Mouse (Mus musculus): ENCODE measurements around the gene Tfap2e. TPM values are rescaled to one million over a fixed set of nuclear protein-coding genes. Genes with fewer than 3 reads are reported as not detected.

The Tfap2e gene
- total RNA-seq, 2 experiments from 2014 or later = not detected

DNA sequence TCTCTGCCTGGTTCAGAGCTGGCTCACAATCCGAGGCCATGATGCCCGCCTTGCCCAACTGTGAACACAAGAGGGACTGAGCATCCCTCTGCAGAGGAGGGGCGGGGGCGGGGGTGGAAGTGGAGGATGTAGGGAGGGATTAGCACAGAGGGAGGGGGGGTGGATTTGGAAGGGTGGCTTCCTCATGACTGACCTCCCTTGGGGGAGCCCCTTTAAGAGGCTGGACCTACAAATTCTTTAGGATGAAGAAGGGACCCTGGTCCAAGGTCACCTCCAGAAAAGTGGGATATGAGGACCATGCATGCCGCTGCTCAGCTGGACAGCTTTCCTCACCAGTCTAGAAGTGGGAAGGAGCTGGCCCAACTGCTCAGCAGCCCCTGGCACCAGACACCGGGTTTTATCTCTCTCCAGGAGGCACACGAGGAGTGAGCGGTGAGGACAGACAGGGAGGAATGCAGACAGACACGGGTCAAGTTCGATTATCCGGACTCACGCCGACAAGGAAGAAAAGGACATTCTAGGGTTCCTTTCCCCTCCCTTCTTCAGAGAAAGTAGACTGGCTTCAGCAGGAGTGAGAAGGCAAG, 16.1 kb upstream of the Tfap2e start:
- DNase-seq (ENCODE audit: low spot score in 2 of 2) = peak in 1 of 2 experiments; percentile 31

DNA sequence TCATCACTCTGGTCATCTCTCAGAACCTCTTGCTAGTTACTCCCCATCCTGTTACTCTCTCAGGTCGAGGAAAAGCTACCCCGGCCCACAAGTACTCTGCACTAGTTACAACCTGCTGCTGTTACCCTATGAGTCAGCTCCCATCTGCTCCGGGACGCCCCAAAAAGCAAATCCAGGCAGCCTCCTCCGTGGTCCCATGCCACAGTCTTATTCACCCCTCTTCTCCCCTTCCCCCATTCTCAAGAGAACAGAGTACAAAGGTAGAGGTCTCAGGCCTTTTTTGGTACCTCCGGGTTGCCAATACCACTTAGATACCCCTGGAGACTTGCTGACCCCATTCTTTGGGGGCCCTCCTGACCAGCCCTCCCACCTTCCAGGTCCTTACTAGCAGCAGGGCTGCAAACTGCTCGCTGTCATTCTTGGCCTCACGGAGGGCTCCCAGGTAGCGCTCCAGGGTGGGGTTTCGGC, 15.6 kb upstream of the Tfap2e start:
- peak in 1 of 2 experiments; percentile 53 for DNase-seq (ENCODE audit: low spot score in 2 of 2)

DNA sequence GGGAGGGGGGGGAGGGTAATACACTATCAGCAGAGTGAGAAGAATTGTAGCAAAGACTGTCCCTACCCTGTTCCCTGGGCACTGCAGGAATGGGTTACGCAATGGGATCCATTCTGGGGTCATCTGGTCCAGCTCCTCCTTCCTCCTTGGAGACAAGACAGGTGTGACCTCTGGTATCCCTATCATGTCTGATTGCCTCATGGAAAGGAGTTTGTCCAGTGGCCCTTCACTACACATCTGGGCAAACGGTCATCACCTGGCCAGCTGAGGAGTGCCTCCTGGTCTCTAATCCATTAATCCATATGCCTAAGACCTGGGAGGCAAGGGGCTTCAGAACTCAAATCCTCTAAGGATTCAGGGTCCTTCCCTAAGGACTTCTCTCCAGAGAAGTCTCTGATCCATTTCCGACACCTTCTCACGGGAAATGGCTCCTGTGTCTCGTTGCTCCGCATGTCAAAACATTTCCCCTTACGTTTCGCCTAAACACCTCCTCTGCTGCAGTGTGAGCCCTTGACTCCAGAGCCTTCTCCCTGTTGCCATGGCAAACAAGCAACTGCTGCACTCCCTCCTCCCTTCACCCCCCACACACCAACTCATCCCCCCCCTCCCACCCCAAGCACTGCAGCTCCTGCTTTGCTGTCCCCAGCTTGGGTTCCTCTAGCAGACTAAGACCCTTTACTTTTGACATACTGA, 15.0 kb upstream of the Tfap2e start:
- DNase-seq (ENCODE audit: low spot score in 2 of 2) = peak; percentile 16 to 21

DNA sequence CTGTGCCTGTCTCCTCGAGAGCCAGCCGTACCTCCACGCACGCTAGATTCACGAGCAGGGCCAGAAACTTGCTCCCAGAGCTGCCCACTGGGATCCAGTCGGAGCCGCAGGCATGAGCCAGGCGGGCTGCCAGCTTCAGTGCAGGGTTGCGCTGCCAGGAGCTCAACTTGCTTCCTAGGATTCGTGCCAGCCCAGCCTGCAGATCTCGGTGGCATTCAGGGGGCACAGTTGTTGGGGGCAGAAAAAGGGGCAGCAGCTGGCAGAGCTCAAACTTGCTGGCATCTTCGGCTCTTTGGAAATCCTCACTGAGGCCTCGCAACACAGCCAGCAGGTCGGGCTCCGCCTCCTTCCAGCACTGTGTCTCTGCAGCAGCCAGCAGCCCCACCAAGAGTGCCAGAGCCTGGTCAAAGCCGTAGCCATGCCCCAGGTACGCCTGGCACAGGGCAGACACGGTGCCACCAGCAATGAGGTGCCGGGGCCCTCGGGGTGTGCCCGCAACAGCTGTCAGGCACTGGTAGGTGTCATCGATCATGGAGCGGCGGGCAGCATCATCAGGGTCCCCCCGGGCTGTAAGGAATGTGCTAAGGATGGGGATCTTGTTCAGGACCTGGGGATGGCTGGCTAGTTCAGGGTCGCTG, 14.1 kb upstream of the Tfap2e start:
- DNase-seq (ENCODE audit: low spot score in 2 of 2) = peak; percentile 60 to 76

DNA sequence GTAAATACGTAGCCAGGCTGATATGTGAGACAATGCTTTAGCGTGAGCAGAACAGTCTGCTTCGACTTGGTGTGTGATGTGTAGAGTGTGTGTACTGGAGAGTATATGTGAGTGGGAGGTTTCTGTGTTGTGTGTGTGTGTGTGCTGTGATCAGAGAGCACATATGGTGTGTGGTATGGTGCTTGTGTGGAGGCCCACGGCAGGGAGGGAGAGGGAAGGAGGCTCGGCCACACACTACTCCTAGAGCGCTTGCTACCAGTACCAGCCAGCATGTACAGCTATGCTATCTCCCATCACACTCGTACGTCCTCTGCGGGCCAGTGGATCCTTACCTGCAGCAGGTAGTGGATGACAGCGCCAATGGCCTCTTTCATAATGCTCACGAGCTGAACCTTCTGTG, 13.5 kb upstream of the Tfap2e start:
- DNase-seq (ENCODE audit: low spot score in 2 of 2) = peak; percentile 31 to 62

DNA sequence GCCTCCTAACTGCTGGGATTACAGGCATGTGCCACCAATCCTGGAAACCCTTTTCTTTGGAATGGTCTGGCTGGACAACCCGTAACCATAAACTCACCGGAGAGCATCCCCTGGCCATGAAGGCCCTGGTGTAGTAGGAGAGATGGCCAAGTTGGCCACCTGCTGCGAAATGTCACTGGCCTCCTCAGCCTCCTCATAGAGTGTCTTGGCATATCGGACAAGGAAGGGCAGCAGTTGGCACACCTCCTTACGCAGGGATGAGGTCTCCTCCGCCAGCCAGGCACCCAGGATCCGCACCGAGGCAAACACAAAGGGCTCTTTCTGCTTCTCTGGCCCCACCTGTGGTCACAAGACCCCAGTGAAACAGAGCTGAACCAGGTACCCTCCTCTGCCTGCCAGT, 12.3 kb upstream of the Tfap2e start:
- DNase-seq (ENCODE audit: low spot score in 2 of 2) = no peak

DNA sequence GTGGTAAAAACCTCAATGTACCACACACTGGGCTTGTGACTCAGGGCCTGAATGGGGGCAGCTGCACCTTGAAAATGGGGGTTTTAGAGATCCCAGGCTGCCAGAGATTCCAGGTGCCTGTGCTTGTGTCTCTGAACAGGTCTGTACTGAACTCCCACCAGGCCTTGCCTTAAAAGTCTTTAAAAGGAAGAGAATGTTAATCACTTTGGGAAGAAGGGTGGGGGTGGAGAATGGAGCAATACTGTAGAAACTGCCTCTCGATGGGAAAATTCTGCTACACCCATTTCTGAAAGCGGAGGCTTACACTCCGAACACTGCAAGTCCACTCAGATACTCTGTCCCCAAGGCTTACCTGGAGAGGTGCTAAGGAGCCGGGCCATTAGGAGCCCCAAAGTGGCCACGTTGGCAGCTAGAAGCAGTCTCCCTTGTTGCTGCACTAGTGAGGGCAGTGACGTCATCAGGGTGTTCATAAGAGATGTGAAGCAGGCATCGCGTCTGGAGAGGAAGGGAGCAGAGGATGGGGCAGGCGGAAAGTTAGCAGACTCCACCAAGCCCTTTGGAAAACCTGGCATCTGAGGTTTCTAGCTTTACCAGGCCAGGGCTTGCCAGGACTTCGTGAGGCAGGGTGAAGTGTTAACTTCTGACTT, 10.3 kb upstream of the Tfap2e start:
- DNase-seq (ENCODE audit: low spot score in 2 of 2) = peak in 1 of 2 experiments; percentile 45

DNA sequence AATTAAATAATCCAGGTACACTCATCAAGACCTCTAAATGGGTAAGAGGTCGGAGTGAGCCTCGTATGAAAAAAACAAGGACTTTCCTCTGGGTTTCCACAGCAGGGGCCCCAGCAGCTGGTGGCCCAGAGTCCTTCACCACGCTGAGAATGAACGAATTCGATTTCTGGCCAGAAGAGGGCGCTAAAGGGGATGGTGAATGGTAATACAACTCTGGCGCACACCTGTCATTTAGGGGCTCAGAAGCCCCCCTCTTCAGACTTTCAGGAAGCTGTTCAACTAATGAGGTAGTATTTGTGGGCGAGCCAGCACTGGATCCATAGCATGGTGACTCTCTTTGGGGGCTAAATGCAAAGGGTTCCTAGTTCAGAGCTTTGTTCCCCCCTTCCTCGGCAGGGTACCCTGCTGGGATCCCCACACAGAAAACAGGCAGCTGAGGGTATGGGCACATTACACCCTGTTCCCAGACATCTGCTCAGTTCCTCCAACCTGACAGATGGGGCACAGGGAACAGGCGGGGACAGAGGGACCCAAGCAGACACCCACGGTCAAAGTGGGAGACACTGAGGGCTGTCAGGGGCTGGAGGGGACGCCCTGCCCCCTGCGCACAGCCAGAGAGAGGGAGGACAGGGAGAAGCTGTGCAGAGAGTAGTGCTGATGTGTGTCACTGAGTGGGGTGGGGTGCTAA, 9.6 kb upstream of the Tfap2e start:
- peak in 1 of 2 experiments; percentile 67 for DNase-seq (ENCODE audit: low spot score in 2 of 2)

DNA sequence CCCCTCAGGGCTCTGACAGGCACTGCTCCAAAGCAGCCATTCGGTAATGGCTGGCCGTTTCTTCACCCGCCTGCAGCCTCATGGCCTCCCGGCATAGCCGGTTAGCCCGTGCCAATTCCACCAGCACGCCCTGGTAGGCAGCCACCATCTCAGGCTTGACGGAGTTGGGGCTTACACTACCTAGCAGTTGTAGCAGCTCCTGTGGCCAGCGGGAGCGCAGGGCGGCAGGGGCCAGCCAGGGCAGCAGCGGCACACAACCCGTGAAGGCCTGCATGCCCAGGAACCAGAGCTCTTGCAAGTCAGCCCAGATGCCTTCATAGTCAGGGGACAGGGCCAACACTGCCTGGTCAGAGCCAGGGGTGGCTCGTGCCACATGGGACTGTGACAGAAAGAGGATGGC, 8.8 kb upstream of the Tfap2e start:
- no peak for DNase-seq (ENCODE audit: low spot score in 2 of 2)

DNA sequence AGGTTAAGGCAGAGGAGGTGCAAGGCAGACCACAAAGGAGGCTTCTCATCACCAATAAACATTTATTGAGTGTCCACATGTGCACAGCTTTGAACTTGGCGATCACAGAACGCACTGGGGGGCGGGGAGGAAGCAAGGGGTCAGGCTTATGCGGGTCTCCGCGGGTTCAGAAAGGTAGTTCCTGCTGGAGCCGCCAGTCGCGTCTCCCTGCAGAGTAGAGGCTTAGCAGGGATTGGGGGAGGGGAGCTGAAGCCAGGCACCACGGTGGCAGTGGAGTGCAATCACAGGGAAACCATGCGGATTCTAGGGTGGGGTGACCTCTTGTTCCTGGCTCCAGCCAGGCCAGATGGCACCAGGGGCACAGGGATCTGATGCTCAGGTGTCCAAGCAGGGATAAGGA, 7.7 kb upstream of the Tfap2e start:
- DNase-seq (ENCODE audit: low spot score in 2 of 2) = no peak

DNA sequence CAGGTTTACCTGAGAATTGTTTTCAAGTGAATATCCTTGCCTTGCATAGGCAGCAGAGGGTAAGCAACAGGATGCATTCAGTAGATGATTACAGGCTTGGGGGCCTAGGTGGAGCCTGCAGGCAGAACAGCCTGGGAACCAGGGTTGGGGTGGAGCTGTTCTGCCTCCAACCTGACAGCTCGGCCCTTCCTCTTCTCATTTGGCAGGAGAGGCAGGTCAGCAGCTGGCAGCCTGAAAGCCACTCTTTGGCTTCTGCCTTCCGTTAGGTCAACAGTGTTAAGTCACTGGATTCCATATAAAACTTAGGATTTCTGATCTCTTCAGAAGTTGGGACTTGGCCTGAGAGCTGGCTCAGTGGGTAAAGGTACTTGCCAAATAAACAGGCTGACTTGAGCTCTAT, 6.9 kb upstream of the Tfap2e start:
- DNase-seq (ENCODE audit: low spot score in 2 of 2) = no peak

DNA sequence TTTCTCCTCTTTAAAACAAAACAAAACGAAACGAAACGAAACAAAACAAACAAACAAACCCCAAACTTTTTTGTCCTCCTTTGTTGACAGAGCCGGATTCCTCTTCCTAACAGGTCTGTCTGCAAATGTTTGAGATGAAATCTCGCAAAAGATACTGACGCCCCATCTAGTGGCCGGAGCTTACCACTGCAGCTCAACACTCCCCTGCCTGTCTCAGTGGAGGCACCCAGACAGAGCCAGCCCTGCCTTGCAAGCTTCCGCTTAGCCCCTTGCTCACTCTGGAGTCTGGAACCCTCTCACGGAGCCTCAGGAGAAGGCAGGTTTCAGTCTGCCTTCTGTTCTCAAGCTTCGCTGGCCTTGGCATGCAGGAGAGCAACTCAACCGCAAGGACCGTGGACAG, 5.4 kb upstream of the Tfap2e start:
- DNase-seq (ENCODE audit: low spot score in 2 of 2) = peak; percentile 87 to 89

DNA sequence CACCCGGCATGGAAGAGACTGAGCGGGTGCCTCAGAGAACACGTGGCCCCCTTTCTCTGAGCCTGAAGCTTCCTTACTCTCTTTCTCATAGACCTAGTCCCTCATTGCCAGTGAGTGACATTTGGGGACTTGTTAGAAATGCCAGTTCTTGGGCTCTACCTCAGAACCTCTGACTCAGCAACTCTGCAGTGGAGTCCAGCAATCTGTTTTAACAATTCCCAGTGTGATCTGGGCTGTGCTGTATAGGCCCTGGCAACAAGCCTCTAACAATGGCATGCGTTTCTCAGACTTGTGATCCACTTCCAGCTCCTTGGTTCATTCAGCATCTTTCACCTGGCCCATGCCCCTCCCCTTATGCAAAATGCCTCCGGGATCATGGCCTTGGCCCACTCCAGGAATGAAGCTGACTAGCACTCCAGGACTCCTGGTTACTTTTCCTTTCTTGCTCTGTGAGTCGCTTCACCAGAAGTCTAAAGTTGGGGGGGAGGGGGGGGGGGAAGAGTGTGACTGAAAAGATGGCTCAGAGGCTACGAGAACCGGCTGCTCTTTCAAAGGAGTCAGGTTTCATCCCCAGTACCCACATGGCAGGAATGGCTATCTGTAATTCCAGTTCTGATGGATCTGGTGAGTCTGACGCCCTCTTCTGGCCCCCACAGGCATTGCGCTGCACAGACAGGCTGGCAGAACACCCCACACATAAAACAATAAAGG, 4.1 kb upstream of the Tfap2e start:
- DNase-seq (ENCODE audit: low spot score in 2 of 2) = no peak

DNA sequence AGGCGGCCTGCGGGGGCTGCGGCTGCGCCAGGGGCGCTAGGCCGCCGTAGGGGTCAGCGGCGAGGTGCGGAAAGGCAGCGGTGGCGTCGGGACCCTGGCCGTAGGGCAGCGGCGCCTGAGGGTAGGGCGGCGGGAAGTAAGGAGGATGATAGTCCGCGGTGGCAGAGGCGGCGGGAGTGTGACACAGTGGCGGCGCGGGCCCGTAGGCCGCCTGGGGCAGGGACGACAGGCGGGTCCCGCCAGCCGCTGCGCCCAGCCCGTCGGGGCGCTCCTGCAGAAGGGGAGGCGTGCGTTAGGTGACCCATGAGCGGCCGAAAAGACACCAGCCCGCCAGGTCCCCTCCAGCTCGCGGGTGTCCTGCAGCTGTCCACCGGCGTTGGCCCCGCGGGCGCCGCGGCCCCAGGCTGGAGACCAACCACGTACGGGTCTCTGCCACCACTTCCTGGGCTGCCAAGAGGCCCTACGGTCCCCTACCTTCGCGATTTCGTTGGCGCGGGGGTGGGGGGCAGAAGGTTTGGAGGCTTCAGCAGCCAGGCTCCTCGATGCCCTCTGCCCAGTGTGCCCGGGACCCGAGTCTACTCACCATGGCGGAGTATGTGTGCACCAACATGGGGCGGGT, 549 bp downstream of the Tfap2e start:
- DNase-seq (ENCODE audit: low spot score in 2 of 2) = no peak

DNA sequence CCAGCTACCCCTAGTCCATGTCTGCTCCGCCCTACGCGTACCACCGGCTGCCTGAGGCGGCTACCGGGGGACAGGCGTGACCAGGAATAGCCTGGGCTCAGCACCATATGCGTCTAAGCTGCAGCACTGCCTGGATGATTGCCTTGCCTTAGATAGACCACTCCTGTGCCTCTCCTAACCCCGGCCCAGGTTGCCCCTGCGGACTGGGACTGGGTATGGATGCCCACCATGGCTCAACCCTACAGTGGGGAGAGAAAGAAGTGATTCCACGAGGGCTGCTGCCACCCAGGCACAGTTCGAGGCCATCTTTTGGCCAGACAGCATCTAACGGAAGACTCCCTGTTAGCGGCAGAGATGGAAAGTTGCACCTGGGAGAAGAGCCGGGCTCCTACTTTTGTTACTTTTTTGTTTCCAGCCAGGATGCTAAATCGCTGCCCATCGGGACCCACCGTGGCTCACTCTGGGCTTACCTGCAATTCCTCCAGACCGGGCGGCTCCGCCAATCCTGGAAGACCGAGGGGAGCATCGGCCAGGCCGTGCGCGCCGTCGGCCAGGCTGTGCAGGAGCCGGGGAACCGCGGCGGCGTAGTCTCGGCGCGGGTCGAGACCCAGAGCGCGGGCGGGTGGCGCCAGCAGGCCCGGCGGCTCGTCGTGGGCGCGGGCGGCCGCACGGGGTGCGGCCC, 1.2 kb downstream of the Tfap2e start:
- no peak for DNase-seq (ENCODE audit: low spot score in 2 of 2)

DNA sequence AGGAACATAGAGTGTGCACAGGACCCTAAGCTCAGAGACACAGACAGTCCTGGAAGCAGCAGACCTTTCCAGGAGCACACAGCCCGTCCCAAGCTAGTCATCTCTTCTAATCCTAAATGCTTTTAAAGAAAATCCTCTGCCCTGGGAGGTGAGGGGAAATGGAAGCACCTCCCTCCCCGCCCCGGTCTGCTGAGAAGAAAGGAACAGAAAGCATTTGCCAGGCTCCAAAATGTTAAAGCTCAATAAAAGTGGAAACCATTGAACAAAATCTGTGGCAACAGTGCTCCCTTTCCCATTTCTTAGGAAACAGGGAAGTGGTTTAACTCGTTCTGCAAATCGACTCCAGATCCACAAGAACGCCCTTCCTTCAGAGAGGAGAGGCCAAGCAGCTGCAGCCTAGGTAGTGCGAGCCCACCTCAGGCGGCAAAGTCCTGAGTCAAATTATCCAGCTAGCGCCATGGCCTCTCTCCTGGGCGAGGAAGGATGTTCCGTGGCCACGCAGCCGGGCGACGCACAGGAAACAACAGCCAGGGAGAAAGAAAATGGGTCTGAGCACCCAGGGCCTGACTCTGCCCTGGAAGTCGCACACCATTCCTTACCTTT, 1.9 kb downstream of the Tfap2e start:
- no peak for DNase-seq (ENCODE audit: low spot score in 2 of 2)

DNA sequence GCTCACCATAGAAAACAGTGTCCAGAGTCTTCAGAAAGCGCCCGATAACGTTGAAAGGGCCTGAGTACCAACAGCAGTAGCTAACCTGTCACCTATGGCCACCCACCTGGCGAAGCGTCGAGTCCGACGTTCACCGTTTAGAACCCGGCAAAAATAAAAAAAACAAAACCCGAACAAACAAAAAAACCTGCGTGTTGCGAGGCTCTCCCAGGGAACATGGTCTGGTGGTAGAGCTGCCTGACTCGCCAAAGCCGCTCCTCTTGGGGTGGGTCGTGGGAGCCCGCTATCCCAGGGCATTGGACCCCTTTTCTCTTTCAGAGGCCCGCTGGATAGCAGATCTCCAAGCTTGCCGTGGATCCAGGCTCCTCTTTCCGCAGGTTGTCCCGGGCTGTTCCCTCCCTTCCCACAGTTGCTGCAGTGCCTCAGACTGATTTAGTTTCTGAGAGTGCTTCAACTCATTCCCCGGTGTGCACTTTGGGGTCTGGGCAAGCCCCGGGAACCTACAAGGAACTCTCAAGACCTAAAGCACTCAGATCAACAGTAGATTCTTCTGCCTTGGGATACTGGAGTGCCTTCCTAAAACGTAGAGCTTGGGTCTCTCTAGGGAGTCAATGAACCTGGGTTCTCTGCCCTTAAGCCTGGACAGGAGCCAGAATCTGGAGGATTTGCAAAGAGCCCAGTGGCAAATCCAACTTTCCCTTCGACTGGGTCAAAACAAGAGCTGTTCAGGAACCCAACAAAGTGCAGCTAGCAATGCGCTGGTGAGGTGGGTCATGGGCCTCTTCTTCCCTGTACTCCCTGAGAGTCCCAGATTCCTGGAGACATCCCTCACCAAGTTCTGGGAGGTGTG, 3.3 kb downstream of the Tfap2e start:
- no peak for DNase-seq (ENCODE audit: low spot score in 2 of 2)

DNA sequence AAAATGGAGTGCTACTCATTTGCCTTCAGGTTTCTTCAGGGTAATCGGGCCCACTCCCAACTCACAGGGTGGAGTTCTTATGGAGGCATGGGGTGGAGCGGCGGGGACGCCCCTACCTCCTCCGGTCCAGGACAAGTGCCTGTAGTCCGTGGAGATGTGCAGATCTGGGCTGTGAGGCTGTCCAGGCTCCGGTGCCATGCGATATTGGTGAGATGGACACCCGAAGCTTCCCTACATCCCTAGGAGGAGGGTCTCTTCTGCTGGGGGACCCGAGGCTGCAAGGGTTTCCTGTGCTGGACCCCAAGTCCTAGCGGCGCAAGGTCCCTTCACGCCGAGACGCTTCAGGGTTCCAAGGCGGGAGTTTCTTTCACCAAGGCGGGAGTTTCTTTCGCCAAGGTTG, 3.9 kb downstream of the Tfap2e start:
- DNase-seq (ENCODE audit: low spot score in 2 of 2) = no peak

Data from left cerebral cortex, adult 18-20 months (tissue).